ENCODE assay signal across 14 mouse cellular contexts in the genomic region with DNA sequence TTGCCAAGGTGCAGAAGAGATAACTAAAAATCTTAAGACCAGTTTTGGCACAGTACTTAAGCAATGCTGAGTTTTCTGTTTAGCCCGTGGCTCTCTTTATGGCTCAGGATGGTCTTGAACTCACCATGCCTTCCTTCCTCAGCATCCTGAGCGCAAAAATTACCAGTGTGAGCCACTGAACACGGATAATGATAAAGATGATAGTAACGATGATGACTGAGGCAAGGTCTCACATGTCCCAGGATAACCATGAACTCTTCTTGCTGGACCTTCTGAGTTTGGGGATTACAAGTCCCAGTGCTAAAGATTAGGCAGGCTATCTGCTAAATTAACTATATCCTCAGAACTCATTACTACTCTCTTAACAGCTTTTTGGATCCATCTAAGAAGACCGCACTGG.
"Had no signal": no experiment of that assay in that cellular context is flagged by ENCODE, and none has a peak within 500 bp of the region (broad histone marks: within the 10 kb centered on the region; RNA-seq: fewer than 3 reads in every experiment).

No protein-coding gene starts in this region.

- DNase-seq: kidney, adult 18-20 months; kidney, adult 9 months; kidney, postnatal 14 days; kidney, postnatal 4 days; left cerebral cortex, postnatal 4 days; liver, postnatal 0 days; lung, embryonic 14.5 days; retina, postnatal 1 day; thymus, postnatal 25 days had no signal

- H3K27me3 ChIP-seq: limb, embryonic 12.5 days; limb, embryonic 15.5 days; midbrain, embryonic 12.5 days had no signal

- H3K27ac ChIP-seq: limb, embryonic 12.5 days; limb, embryonic 15.5 days; liver, embryonic 14.5 days; midbrain, embryonic 12.5 days; stomach, postnatal 0 days had no signal

- H3K9ac ChIP-seq: limb, embryonic 12.5 days; limb, embryonic 15.5 days; liver, embryonic 14.5 days; lung, embryonic 14.5 days had no signal

- H3K9me3 ChIP-seq: limb, embryonic 12.5 days; limb, embryonic 15.5 days; midbrain, embryonic 12.5 days had no signal

- H3K36me3 ChIP-seq: limb, embryonic 15.5 days had no signal
